ENCODE assay signal across 10 mouse cellular contexts in the genomic region with DNA sequence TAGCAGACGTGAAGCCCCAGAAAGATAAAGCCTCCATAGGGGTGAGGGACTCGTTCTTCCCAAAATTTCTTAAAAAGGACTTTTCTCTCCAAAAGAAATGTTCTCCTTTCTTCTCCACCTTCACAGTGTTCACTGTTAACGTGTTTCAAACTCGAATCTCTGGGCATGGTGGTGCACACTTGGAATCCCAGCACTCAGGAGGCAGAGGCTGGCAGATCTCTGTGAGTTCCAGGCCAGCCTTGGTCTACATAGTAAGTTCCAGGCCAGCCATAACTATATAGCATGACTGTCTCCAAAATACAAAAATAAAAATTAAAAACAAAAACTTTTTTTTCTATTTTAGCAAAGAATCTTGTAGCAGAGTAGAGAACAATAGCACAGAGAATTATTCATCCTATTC. TPM values are rescaled to one million over a fixed set of nuclear protein-coding genes. Genes with fewer than 3 reads are reported as not detected.
A peak's percentile ranks its signal among the peaks of the same experiment; 100 is the strongest.
DNase-seq lines count a peak whose midpoint lies in the region; ATAC-seq and TF ChIP-seq lines count a peak whose summit lies in the region.
"Had no signal": no experiment of that assay in that cellular context is flagged by ENCODE, and none has a peak within 500 bp of the region (broad histone marks: within the 10 kb centered on the region; RNA-seq: fewer than 3 reads in every experiment).

No protein-coding gene starts in this region.

- no peak for TF ChIP-seq CTCF in left cerebral cortex, adult 2 months (IDR thresholded peaks at IDR 0.05)

- H3K27me3 ChIP-seq in forebrain, embryonic 14.5 days (replicated peaks; ENCODE audit: control insufficient read depth, insufficient read depth, low read length): no peaks in the 10 kb centered on the region
- H3K27me3 ChIP-seq in limb, embryonic 12.5 days: no peaks in the 10 kb centered on the region
- H3K27me3 ChIP-seq in neural tube, embryonic 14.5 days (ENCODE audit: control insufficient read depth, insufficient read depth, low read length): no peaks in the 10 kb centered on the region
- H3K27me3 ChIP-seq: megakaryocyte, embryonic 14.5 days had no signal

- no peaks in the 10 kb centered on the region for H3K9me3 ChIP-seq in forebrain, embryonic 14.5 days (replicated peaks; ENCODE audit: control insufficient read depth, low read length)
- H3K9me3 ChIP-seq in limb, embryonic 12.5 days: no peaks in the 10 kb centered on the region
- H3K9me3 ChIP-seq in neural tube, embryonic 14.5 days (ENCODE audit: control insufficient read depth, low read length): no peaks in the 10 kb centered on the region

- H3K27ac ChIP-seq in left cerebral cortex, adult 2 months: peak overlapping the region; percentile 28; the same call in 1 of the 2 replicates
- H3K27ac ChIP-seq in forebrain, embryonic 14.5 days (ENCODE audit: low read depth, low read length): no peak overlapping the region
- no peak overlapping the region for H3K27ac ChIP-seq in limb, embryonic 12.5 days
- no peak overlapping the region for H3K27ac ChIP-seq in neural tube, embryonic 14.5 days (ENCODE audit: low read depth, low read length)

- H3K9ac ChIP-seq in forebrain, embryonic 14.5 days (ENCODE audit: low read length): peak overlapping the region; percentile 99
- H3K9ac ChIP-seq in limb, embryonic 12.5 days (replicated peaks): 0 out of 2 replicates have a peak overlapping the region, but pooled peaks have one; percentile 18
- H3K9ac ChIP-seq in neural tube, embryonic 14.5 days (replicated peaks; ENCODE audit: low read depth, low read length): no peak overlapping the region; the same call in 1 of the 2 replicates

- peak overlapping the region; percentile 88 for H3K4me3 ChIP-seq in left cerebral cortex, adult 2 months
- peak overlapping the region; percentile 100 for H3K4me3 ChIP-seq in forebrain, embryonic 14.5 days (ENCODE audit: low read depth, low read length)
- peak overlapping the region; percentile 96 for H3K4me3 ChIP-seq in limb, embryonic 12.5 days (replicated peaks)
- peak overlapping the region; percentile 99 for H3K4me3 ChIP-seq in neural tube, embryonic 14.5 days (ENCODE audit: low read depth, low read length)

- H3K4me2 ChIP-seq in forebrain, embryonic 14.5 days (ENCODE audit: low read length): peak overlapping the region; percentile 63
- peak overlapping the region; percentile 88 for H3K4me2 ChIP-seq in limb, embryonic 12.5 days
- peak overlapping the region; percentile 62 for H3K4me2 ChIP-seq in neural tube, embryonic 14.5 days (ENCODE audit: low read depth, low read length)

- intact Hi-C loops in left cerebral cortex, adult 2 months (cut with DNase I): no loop called here
- intact Hi-C loops in left cerebral cortex, postnatal 4 days (cut with DNase I): no loop called here

- no peaks in the 10 kb centered on the region for H3K36me3 ChIP-seq in forebrain, embryonic 14.5 days (ENCODE audit: control insufficient read depth, insufficient read depth, low read length)
- no peaks in the 10 kb centered on the region for H3K36me3 ChIP-seq in limb, embryonic 12.5 days
- no peaks in the 10 kb centered on the region for H3K36me3 ChIP-seq in neural tube, embryonic 14.5 days (ENCODE audit: control insufficient read depth, insufficient read depth, low read length)

- H3K4me1 ChIP-seq in forebrain, embryonic 14.5 days (ENCODE audit: control insufficient read depth, insufficient read depth, low read length): peaks cover 44% of the 10 kb centered on the region
- H3K4me1 ChIP-seq in limb, embryonic 12.5 days (replicated peaks): peaks cover 26% of the 10 kb centered on the region
- peaks cover 42% of the 10 kb centered on the region for H3K4me1 ChIP-seq in neural tube, embryonic 14.5 days (ENCODE audit: control insufficient read depth, insufficient read depth, low read length)

- DNase-seq in left cerebral cortex, adult 2 months (ENCODE audit: extremely low spot score in 1 of 2, low spot score in 2 of 2): no peak
- DNase-seq in left cerebral cortex, adult 18-20 months (ENCODE audit: low spot score in 2 of 2): no peak
- DNase-seq in forebrain, embryonic 14.5 days (ENCODE audit: low spot score): no peak
- DNase-seq in layer of hippocampus, postnatal 36 days: no peak
- DNase-seq in frontal cortex, postnatal 36 days (ENCODE audit: low spot score in 2 of 2): no peak
- DNase-seq in left cerebral cortex, postnatal 4 days: no peak
- DNase-seq: cerebellum, adult 11-12 months had no signal

- 73% methylated on average over 4 of the region's 4 CpGs for WGBS in forebrain, embryonic 14.5 days
- WGBS in limb, embryonic 12.5 days: 73% methylated on average over 4 of the region's 4 CpGs
- WGBS in neural tube, embryonic 14.5 days: 77% methylated on average over 4 of the region's 4 CpGs

- ATAC-seq in forebrain, embryonic 14.5 days: no peak
- ATAC-seq in limb, embryonic 12.5 days (ENCODE audit: insufficient number of reproducible peaks, insufficient read depth, low FRiP score, low TSS enrichment, low read depth): no peak
- no peak for ATAC-seq in neural tube, embryonic 14.5 days (ENCODE audit: low read depth)

RNA-seq across cellular contexts. Expression of gene Hacd3, which starts 1.4 kb away (rescaled TPM):
- 100 to 1,000 TPM; 148 to 158 TPM for total RNA-seq in left cerebral cortex, adult 2 months (2021)
- 100 to 1,000 TPM; 154 to 160 TPM for total RNA-seq in left cerebral cortex, adult 18-20 months (2021)
- polyA plus RNA-seq in forebrain, embryonic 14.5 days (2014; fragmentation: Nextera tagmentation; extraction: Ambion mirVana): 67.4 and 86.3 TPM in 2 replicates
- 103 and 104 TPM in 2 replicates for polyA plus RNA-seq in limb, embryonic 12.5 days (2016; fragmentation: Nextera tagmentation; extraction: Ambion mirVana)
- 223 and 225 TPM in 2 replicates for polyA plus RNA-seq in neural tube, embryonic 14.5 days (2014; fragmentation: Nextera tagmentation; extraction: Ambion mirVana)
- 100 to 1,000 TPM; 165 to 172 TPM for total RNA-seq in layer of hippocampus, postnatal 36 days (2021)
- total RNA-seq in left cerebral cortex, postnatal 4 days (2021): 100 to 1,000 TPM; 130 to 140 TPM

RNA-seq across cellular contexts. Expression of gene Dpp8, which starts 12.1 kb away (rescaled TPM):
- 100 to 1,000 TPM; 166 to 172 TPM for total RNA-seq in left cerebral cortex, adult 2 months (2021)
- 100 to 1,000 TPM; 164 to 169 TPM for total RNA-seq in left cerebral cortex, adult 18-20 months (2021)
- polyA plus RNA-seq in forebrain, embryonic 14.5 days (2014; fragmentation: Nextera tagmentation; extraction: Ambion mirVana): 36.3 and 37.3 TPM in 2 replicates
- polyA plus RNA-seq in limb, embryonic 12.5 days (2016; fragmentation: Nextera tagmentation; extraction: Ambion mirVana): 44.7 and 50.1 TPM in 2 replicates
- 32.3 and 39.9 TPM in 2 replicates for polyA plus RNA-seq in neural tube, embryonic 14.5 days (2014; fragmentation: Nextera tagmentation; extraction: Ambion mirVana)
- 100 to 1,000 TPM; 162 to 163 TPM for total RNA-seq in layer of hippocampus, postnatal 36 days (2021)
- total RNA-seq in left cerebral cortex, postnatal 4 days (2021): 100 to 1,000 TPM; 115 to 116 TPM

RNA-seq across cellular contexts. Expression of gene Ints14, which starts 59.4 kb away (rescaled TPM):
- 10 to 100 TPM; 19.4 to 22.2 TPM for total RNA-seq in left cerebral cortex, adult 2 months (2021)
- 10 to 100 TPM; 18.5 to 18.8 TPM for total RNA-seq in left cerebral cortex, adult 18-20 months (2021)
- polyA plus RNA-seq in forebrain, embryonic 14.5 days (2014; fragmentation: Nextera tagmentation; extraction: Ambion mirVana): 49.0 and 49.8 TPM in 2 replicates
- 60.2 and 65.5 TPM in 2 replicates for polyA plus RNA-seq in limb, embryonic 12.5 days (2016; fragmentation: Nextera tagmentation; extraction: Ambion mirVana)
- polyA plus RNA-seq in neural tube, embryonic 14.5 days (2014; fragmentation: Nextera tagmentation; extraction: Ambion mirVana): 37.3 and 43.4 TPM in 2 replicates
- total RNA-seq in layer of hippocampus, postnatal 36 days (2021): 10 to 100 TPM; 19.7 to 20.1 TPM
- total RNA-seq in left cerebral cortex, postnatal 4 days (2021): 10 to 100 TPM; 22.1 to 24.2 TPM
